Mouse (Mus musculus): ENCODE results near the gene Ptges. TPM values are rescaled to one million over a fixed set of nuclear protein-coding genes. Genes with fewer than 3 reads are reported as not detected.

Ptges gene
- polyA plus RNA-seq, 1 experiment from 2014 or later = 2.8 TPM

Other genes with a start within 250 kb of the Ptges start
- 1.1 and 1.8 TPM in 2 replicates for gene 1700001O22Rik, start 126.2 kb downstream of the Ptges start, polyA plus RNA-seq (2015; fragmentation: Nextera tagmentation; extraction: Ambion mirVana)
- gene Ntmt1, start 122.0 kb downstream of the Ptges start, polyA plus RNA-seq (2015; fragmentation: Nextera tagmentation; extraction: Ambion mirVana) = 84.5 and 85.4 TPM in 2 replicates
- 22.4 and 23.3 TPM in 2 replicates for gene Asb6, start 99.5 kb downstream of the Ptges start, polyA plus RNA-seq (2015; fragmentation: Nextera tagmentation; extraction: Ambion mirVana)
- 2.5 and 4.3 TPM in 2 replicates for gene Prrx2, start 94.9 kb downstream of the Ptges start, polyA plus RNA-seq (2015; fragmentation: Nextera tagmentation; extraction: Ambion mirVana)
- gene Tor1b, start 23.1 kb upstream of the Ptges start, polyA plus RNA-seq (2015; fragmentation: Nextera tagmentation; extraction: Ambion mirVana) = 22.4 and 25.4 TPM in 2 replicates
- 78.8 and 90.9 TPM in 2 replicates for gene Tor1a, start 38.1 kb upstream of the Ptges start, polyA plus RNA-seq (2015; fragmentation: Nextera tagmentation; extraction: Ambion mirVana)
- gene BC005624, start 52.3 kb upstream of the Ptges start, polyA plus RNA-seq (2015; fragmentation: Nextera tagmentation; extraction: Ambion mirVana) = 48.3 and 49.6 TPM in 2 replicates
- 11.9 and 15.2 TPM in 2 replicates for gene Usp20, start 52.4 kb upstream of the Ptges start, polyA plus RNA-seq (2015; fragmentation: Nextera tagmentation; extraction: Ambion mirVana)
- gene Fnbp1, start 212.1 kb upstream of the Ptges start, polyA plus RNA-seq (2015; fragmentation: Nextera tagmentation; extraction: Ambion mirVana) = 22.7 and 27.3 TPM in 2 replicates
- gene Gpr107, start 222.5 kb upstream of the Ptges start, polyA plus RNA-seq (2015; fragmentation: Nextera tagmentation; extraction: Ambion mirVana) = 30.0 and 31.1 TPM in 2 replicates